Comparison of ENCODE assay signal across 8 mouse cellular contexts in the genomic region with DNA sequence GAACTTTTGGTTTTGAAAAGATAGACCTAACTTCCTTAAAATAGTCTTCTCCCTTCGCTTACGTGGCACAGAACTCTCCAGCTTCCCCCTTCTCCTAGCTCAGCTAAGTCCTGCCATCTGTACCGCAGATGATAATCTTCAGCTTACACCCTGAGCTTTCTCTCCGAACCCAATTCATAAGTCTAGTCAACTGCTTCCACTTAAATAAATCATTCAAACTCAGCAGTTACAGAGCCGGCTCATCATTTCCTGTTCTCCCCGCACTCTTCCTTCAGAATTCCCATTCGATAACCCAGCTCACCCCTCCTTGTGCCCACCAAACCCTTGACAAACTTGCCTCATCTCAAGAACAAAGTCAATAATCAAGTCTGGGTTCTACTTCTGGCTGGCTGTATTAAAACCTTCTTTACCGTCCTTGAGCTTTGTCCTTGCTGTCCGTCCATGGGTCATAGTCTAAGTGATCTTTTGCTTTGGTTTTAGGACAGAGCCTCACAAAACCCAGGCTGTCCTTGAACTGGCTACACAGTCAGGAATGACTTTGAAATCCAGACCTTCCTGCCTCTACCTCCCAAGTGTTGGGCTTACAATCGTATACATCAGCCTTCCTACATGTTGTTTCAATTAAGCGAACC. TPM values are rescaled to one million over a fixed set of nuclear protein-coding genes. Genes with fewer than 3 reads are reported as not detected.
DNase-seq lines count a peak whose midpoint lies in the region; ATAC-seq and TF ChIP-seq lines count a peak whose summit lies in the region.

No protein-coding gene starts in this region.

- peaks cover 32% of the 10 kb centered on the region for H3K36me3 ChIP-seq in heart, embryonic 13.5 days
- H3K36me3 ChIP-seq in hindbrain, embryonic 11.5 days (ENCODE audit: control insufficient read depth, insufficient read depth, low read length): no peaks in the 10 kb centered on the region
- H3K36me3 ChIP-seq in midbrain, embryonic 11.5 days (ENCODE audit: control insufficient read depth, insufficient read depth, low read length): peaks cover 4% of the 10 kb centered on the region; the same call in 1 of the 2 replicates

- peaks cover 6% of the 10 kb centered on the region; the same call in 1 of the 2 replicates for H3K9me3 ChIP-seq in heart, embryonic 13.5 days
- H3K9me3 ChIP-seq in hindbrain, embryonic 11.5 days (ENCODE audit: control insufficient read depth, low read length): peaks cover 2% of the 10 kb centered on the region; the same call in 1 of the 2 replicates
- H3K9me3 ChIP-seq in midbrain, embryonic 11.5 days (ENCODE audit: control insufficient read depth, low read length): no peaks in the 10 kb centered on the region

- peaks cover 15% of the 10 kb centered on the region for H3K4me1 ChIP-seq in heart, embryonic 13.5 days
- peaks cover 8% of the 10 kb centered on the region for H3K4me1 ChIP-seq in bone marrow macrophage, adult 2 months (ENCODE audit: control insufficient read depth, insufficient read depth, low read length)
- H3K4me1 ChIP-seq in hindbrain, embryonic 11.5 days (replicated peaks; ENCODE audit: control insufficient read depth, insufficient read depth, low read length): 0 out of 2 replicates have a peak, but pooled peaks cover 2% of the 10 kb centered on the region
- H3K4me1 ChIP-seq in midbrain, embryonic 11.5 days (ENCODE audit: control insufficient read depth, insufficient read depth, low read length): peaks cover 7% of the 10 kb centered on the region

- ATAC-seq in heart, embryonic 13.5 days (ENCODE audit: extremely low read depth, insufficient number of reproducible peaks, low FRiP score, low TSS enrichment): no peak
- ATAC-seq in hindbrain, embryonic 11.5 days (ENCODE audit: low FRiP score): no peak
- peak; percentile 11 for ATAC-seq in midbrain, embryonic 11.5 days (ENCODE audit: low FRiP score)

- no peak for TF ChIP-seq CTCF in bone marrow macrophage, adult 2 months (IDR thresholded peaks at IDR 0.05; ENCODE audit: low read depth, low read length)

- DNase-seq in heart, adult 9 months (ENCODE audit: low spot score in 2 of 2): no peak
- DNase-seq in hindbrain, embryonic 11.5 days (ENCODE audit: low spot score): no peak
- DNase-seq in midbrain, embryonic 11.5 days (ENCODE audit: low spot score, missing footprints): no peak
- no peak for DNase-seq in frontal cortex, postnatal 36 days (ENCODE audit: low spot score in 2 of 2)
- DNase-seq in adrenal gland, postnatal 14 days: no peak
- DNase-seq in spleen, postnatal 4 days (ENCODE audit: low spot score in 2 of 2): no peak

- peak overlapping the region; percentile 85 for H3K9ac ChIP-seq in heart, embryonic 13.5 days
- H3K9ac ChIP-seq in hindbrain, embryonic 11.5 days (ENCODE audit: low read depth, low read length): peak overlapping the region; percentile 13
- H3K9ac ChIP-seq in midbrain, embryonic 11.5 days (ENCODE audit: low read length): peak overlapping the region; percentile 66; the same call in 1 of the 2 replicates

- 58% methylated on average over 11 of the region's 11 CpGs for WGBS in heart, embryonic 13.5 days
- WGBS in hindbrain, embryonic 11.5 days: 75% methylated on average over 11 of the region's 11 CpGs
- WGBS in midbrain, embryonic 11.5 days: 76% methylated on average over 11 of the region's 11 CpGs

- H3K27ac ChIP-seq in heart, embryonic 13.5 days (replicated peaks): 0 out of 2 replicates have a peak overlapping the region, but pooled peaks have one; percentile 49
- peak overlapping the region; percentile 80 for H3K27ac ChIP-seq in bone marrow macrophage, adult 2 months (ENCODE audit: insufficient read depth, low read depth, low read length)
- no peak overlapping the region for H3K27ac ChIP-seq in hindbrain, embryonic 11.5 days (ENCODE audit: low read depth, low read length)
- H3K27ac ChIP-seq in midbrain, embryonic 11.5 days (ENCODE audit: low read depth, low read length): no peak overlapping the region

- no peaks in the 10 kb centered on the region for H3K27me3 ChIP-seq in heart, embryonic 13.5 days (replicated peaks)
- H3K27me3 ChIP-seq in hindbrain, embryonic 11.5 days (ENCODE audit: control insufficient read depth, insufficient read depth, low read length): no peaks in the 10 kb centered on the region
- H3K27me3 ChIP-seq in midbrain, embryonic 11.5 days (ENCODE audit: control insufficient read depth, insufficient read depth, low read length): no peaks in the 10 kb centered on the region

- no peak for TF ChIP-seq POLR2A in bone marrow macrophage, adult 2 months (IDR thresholded peaks at IDR 0.05; ENCODE audit: borderline replicate concordance, low read depth, low read length)

- peak overlapping the region; percentile 83 for H3K4me2 ChIP-seq in heart, embryonic 13.5 days
- H3K4me2 ChIP-seq in hindbrain, embryonic 11.5 days (replicated peaks; ENCODE audit: low read depth, low read length): peak overlapping the region; percentile 42
- peak overlapping the region; percentile 66 for H3K4me2 ChIP-seq in midbrain, embryonic 11.5 days

- peak overlapping the region; percentile 77 for H3K4me3 ChIP-seq in heart, embryonic 13.5 days
- H3K4me3 ChIP-seq in bone marrow macrophage, adult 2 months (ENCODE audit: insufficient read depth, low read length): peak overlapping the region; percentile 79
- peak overlapping the region; percentile 56 for H3K4me3 ChIP-seq in hindbrain, embryonic 11.5 days (ENCODE audit: low read depth, low read length)
- peak overlapping the region; percentile 60 for H3K4me3 ChIP-seq in midbrain, embryonic 11.5 days (ENCODE audit: low read depth, low read length)

RNA-seq across cellular contexts. Expression of a gene that starts 0.6 kb away (rescaled TPM):
- polyA plus RNA-seq in heart, embryonic 13.5 days (2015; fragmentation: Nextera tagmentation; extraction: Ambion mirVana): 57.7 and 60.4 TPM in 2 replicates
- 65.6 and 68.4 TPM in 2 replicates for polyA plus RNA-seq in bone marrow macrophage, adult 2 months (2012; ENCODE audit: insufficient read depth, insufficient read length, missing spikeins)
- polyA plus RNA-seq in hindbrain, embryonic 11.5 days (2014; fragmentation: Nextera tagmentation; extraction: Ambion mirVana): 54.1 and 55.7 TPM in 2 replicates
- 52.6 and 55.0 TPM in 2 replicates for polyA plus RNA-seq in midbrain, embryonic 11.5 days (2014; fragmentation: Nextera tagmentation; extraction: Ambion mirVana)
- total RNA-seq in adrenal gland, postnatal 14 days (2021): 49.5 and 52.1 TPM in 2 replicates

RNA-seq across cellular contexts. Expression of a gene that starts 0.9 kb away (rescaled TPM):
- 2.0 and 2.2 TPM in 2 replicates for polyA plus RNA-seq in heart, embryonic 13.5 days (2015; fragmentation: Nextera tagmentation; extraction: Ambion mirVana)
- 0.40 and 0.59 TPM in 2 replicates for polyA plus RNA-seq in bone marrow macrophage, adult 2 months (2012; ENCODE audit: insufficient read depth, insufficient read length, missing spikeins)
- polyA plus RNA-seq in hindbrain, embryonic 11.5 days (2014; fragmentation: Nextera tagmentation; extraction: Ambion mirVana): 3.9 and 4.2 TPM in 2 replicates
- polyA plus RNA-seq in midbrain, embryonic 11.5 days (2014; fragmentation: Nextera tagmentation; extraction: Ambion mirVana): 2.8 and 3.4 TPM in 2 replicates
- 1.1 and 1.2 TPM in 2 replicates for total RNA-seq in adrenal gland, postnatal 14 days (2021)

RNA-seq across cellular contexts. Expression of a gene that starts 23.1 kb away (rescaled TPM):
- polyA plus RNA-seq in heart, embryonic 13.5 days (2015; fragmentation: Nextera tagmentation; extraction: Ambion mirVana): 0.69 and 1.2 TPM in 2 replicates
- not detected in 2 replicates for polyA plus RNA-seq in bone marrow macrophage, adult 2 months (2012; ENCODE audit: insufficient read depth, insufficient read length, missing spikeins)
- 0.36 and 0.38 TPM in 2 replicates for polyA plus RNA-seq in hindbrain, embryonic 11.5 days (2014; fragmentation: Nextera tagmentation; extraction: Ambion mirVana)
- 0.11 and 0.44 TPM in 2 replicates for polyA plus RNA-seq in midbrain, embryonic 11.5 days (2014; fragmentation: Nextera tagmentation; extraction: Ambion mirVana)
- total RNA-seq in adrenal gland, postnatal 14 days (2021): 0.26 TPM in 2 replicates

RNA-seq across cellular contexts. Expression of a gene that starts 29.6 kb away (rescaled TPM):
- 9.8 and 18.6 TPM in 2 replicates for polyA plus RNA-seq in heart, embryonic 13.5 days (2015; fragmentation: Nextera tagmentation; extraction: Ambion mirVana)
- 4.8 and 6.5 TPM in 2 replicates for polyA plus RNA-seq in bone marrow macrophage, adult 2 months (2012; ENCODE audit: insufficient read depth, insufficient read length, missing spikeins)
- polyA plus RNA-seq in hindbrain, embryonic 11.5 days (2014; fragmentation: Nextera tagmentation; extraction: Ambion mirVana): 19.2 and 20.6 TPM in 2 replicates
- 14.0 and 18.5 TPM in 2 replicates for polyA plus RNA-seq in midbrain, embryonic 11.5 days (2014; fragmentation: Nextera tagmentation; extraction: Ambion mirVana)
- 3.5 and 4.8 TPM in 2 replicates for total RNA-seq in adrenal gland, postnatal 14 days (2021)

RNA-seq across cellular contexts. Expression of a gene that starts 41.5 kb away (rescaled TPM):
- not detected in 2 replicates for polyA plus RNA-seq in heart, embryonic 13.5 days (2015; fragmentation: Nextera tagmentation; extraction: Ambion mirVana)
- polyA plus RNA-seq in bone marrow macrophage, adult 2 months (2012; ENCODE audit: insufficient read depth, insufficient read length, missing spikeins): not detected in 2 replicates
- polyA plus RNA-seq in hindbrain, embryonic 11.5 days (2014; fragmentation: Nextera tagmentation; extraction: Ambion mirVana): not detected in 2 replicates
- 0.19 TPM in 1 of 2 replicates, not detected in the other for polyA plus RNA-seq in midbrain, embryonic 11.5 days (2014; fragmentation: Nextera tagmentation; extraction: Ambion mirVana)
- not detected in 2 replicates for total RNA-seq in adrenal gland, postnatal 14 days (2021)

Comparison
In these comparisons a context has a peak if more than half of its experiments do, and no peak if none do; other contexts are left out.
1. H3K27ac ChIP-seq: peak in heart, embryonic 13.5 days (single experiment) and bone marrow macrophage, adult 2 months (single experiment); none in hindbrain, embryonic 11.5 days (single experiment) and midbrain, embryonic 11.5 days (single experiment).
2. H3K9ac ChIP-seq: peak in every context shown above with its lines; median percentile 85 in heart, embryonic 13.5 days; 66 in midbrain, embryonic 11.5 days; 13 in hindbrain, embryonic 11.5 days.
3. Peak in every context shown above with its lines, with median percentiles within 50 percentile points of each other: H3K4me2 ChIP-seq and H3K4me3 ChIP-seq.